Mouse (Mus musculus): ENCODE measurements at regions not wholly inside any gene's neighbourhood (a gene's known extent, or its start where the extent isn't known, plus 50 kb on each side); places are given as distances from the start of the nearest gene placed in this dataset.
"Not testable (repeated sequence)": the region's sequence is repeated elsewhere in the genome, so short reads cannot be mapped to it uniquely, and the experiment has no call there.

GRCm38 (mm10) chr13:61998803-61999202 lies 130.9 kb upstream of the Zfp808 start:
- not testable (repeated sequence) for TF ChIP-seq POLR2A (IDR thresholded peaks at IDR 0.05; ENCODE audit: low read depth, low read length); JUND (conservative IDR thresholded peaks at IDR 0.05; ENCODE audit: low read depth, low read length); TBP (conservative IDR thresholded peaks at IDR 0.05; ENCODE audit: low read depth, low read length); E2F4 (IDR thresholded peaks at IDR 0.05; ENCODE audit: insufficient replicate concordance, low read depth, low read length); MAZ (IDR thresholded peaks at IDR 0.05; ENCODE audit: low read depth, low read length)

Measured in CH12.LX (cell line).